Mouse (Mus musculus): Measurements from ENCODE around the gene Gm15517.
"Not testable (repeated sequence)": the region's sequence is repeated elsewhere in the genome, so short reads cannot be mapped to it uniquely, and the experiment has no call there.

The Gm15517 gene

DNA sequence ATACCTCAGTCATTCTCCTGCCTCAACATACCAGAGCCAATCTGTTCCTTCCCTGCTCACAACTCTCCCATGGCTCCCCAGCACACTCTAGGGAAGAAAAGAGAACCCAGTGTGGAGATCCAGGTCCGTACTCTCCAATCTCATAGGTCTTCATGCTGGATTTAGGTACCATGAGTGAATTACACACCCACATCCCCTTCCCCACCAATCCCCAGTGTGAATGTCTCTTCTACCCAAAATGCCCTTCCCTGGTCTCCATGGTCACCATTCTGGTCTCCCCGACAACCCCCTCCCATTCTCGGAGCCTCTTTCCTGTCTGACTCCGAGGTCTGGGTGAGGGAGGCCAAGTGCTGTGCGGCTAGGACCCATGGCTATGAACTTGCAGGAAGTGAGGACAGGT lies at the start of gene Gm15517:
TSS of gene Gm15517 (plus strand) at position 301 of the 400 bp plus-strand sequence.
- no peak for DNase-seq (ENCODE audit: low spot score in 2 of 2)

- no peak for DNase-seq (ENCODE audit: low spot score in 2 of 2)
Measured at GRCm38 (mm10) chr7:44215645-44216044, 45.6 kb upstream of the Gm15517 start, which contains the start of gene Klk1b5. Gene Klk1b5 (plus strand): TSS chr7:44215945.

DNA sequence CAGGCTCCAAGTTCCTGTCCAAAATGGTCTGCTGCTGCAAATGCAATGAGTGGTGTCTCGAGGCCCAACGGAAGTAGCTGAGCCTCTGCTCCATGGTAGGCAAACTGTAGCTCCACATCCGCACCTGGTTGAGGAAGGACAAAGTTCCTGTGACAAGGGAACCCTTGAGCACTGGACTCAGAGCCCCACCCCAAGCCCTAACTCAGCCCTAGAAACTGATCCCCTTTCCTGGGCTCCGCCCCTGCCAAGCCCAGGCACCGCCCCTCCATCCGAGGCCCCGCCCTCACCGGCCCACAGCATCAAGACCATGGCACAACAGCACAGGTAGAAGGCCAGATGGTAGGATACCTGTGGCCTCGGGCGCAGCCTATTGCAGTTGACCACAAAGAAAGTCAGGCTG lies 39.6 kb upstream of the Gm15517 start:
- DNase-seq (ENCODE audit: low spot score in 2 of 2) = not testable (repeated sequence)

DNA sequence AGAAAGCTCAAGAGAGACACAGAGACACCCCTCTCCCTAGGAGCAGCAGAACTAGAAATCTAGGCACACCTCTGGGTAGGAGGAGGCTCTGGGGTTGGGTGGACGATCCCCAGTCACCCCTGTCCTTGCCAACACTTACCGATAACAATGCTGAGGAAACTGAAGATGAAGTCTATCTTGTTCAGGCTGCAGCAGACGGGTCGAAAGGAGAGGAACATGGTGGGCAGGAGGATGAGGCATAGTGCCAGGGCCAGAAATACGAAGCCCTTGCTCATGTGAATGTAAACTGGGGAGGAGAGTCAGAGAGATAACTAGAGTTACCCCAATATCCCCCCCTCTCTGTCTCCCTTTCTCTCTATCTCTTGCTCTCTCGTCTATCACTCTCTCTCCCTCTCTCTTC lies 38.9 kb upstream of the Gm15517 start:
- DNase-seq (ENCODE audit: low spot score in 2 of 2) = not testable (repeated sequence)

GRCm38 (mm10) chr7:44225076-44225475 lies 36.2 kb upstream of the Gm15517 start, which contains the start of gene Klk1:
Gene Klk1 (plus strand): TSS chr7:44225360.
- DNase-seq (ENCODE audit: low spot score in 2 of 2) = no peak

DNA sequence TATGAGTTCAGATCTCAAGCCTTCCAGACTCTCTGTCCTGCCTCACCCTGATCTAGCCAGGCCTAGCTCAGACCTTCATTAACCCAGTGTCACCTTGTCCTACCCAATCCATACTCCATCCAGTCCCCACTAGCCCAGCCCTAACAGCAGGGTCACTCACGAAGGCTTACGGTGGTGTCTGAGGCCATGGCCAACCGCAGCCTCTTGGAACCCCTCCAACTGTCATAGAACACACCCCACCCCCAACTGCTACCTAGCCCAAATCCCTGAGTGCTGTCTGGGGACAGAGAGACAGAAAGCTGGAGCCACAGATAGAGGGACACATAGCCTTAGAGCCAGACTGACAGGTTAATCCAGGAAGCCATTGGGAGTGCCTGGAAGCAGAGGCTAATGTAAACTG lies 25.3 kb upstream of the Gm15517 start, which contains the start of gene Gm36864:
TSS of gene Gm36864 (plus strand) at position 269 of the 400 bp plus-strand sequence.
- DNase-seq (ENCODE audit: low spot score in 2 of 2) = no peak

GRCm38 (mm10) chr7:44239913-44240312 lies 21.3 kb upstream of the Gm15517 start:
- no peak for DNase-seq (ENCODE audit: low spot score in 2 of 2)

DNA sequence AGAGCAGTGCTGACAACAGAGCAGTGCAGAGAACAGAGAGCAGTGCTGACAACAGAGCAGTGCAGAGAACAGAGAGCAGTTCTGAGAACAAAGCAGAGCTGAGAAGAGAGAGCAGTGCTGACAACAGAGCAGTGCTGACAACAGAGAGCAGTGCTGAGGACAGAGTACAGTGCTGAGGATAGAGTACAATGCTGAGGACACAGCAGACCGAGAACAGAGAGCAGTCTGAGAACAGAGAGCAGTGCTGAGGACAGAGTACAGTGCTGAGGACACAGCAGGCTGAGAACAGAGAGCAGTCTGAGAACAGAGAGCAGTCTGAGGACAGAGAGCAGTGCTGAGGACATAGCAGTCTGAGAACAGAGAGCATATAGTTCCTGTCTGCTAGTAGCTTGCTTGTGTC lies 20.5 kb upstream of the Gm15517 start:
- no peak for DNase-seq (ENCODE audit: low spot score in 2 of 2)

DNA sequence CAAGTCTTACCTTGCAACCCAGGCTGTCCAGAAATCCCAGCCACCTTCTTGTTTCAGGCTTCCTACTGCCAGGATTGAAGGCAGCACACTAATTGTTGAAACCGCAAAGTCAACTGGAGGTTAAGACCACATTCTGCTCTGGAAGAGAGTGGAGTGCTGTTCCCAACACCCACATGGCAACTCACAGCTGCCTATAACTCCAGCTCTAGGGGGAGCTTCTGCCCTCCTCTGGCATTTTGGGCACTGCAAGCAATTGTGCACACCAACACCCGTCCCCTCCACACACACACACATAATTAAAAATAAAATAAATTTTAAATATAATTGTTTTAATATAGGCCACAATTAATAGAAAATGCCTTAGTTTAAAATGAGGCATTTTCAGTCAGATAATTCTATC lies 20.1 kb upstream of the Gm15517 start:
- DNase-seq (ENCODE audit: low spot score in 2 of 2) = no peak

DNA sequence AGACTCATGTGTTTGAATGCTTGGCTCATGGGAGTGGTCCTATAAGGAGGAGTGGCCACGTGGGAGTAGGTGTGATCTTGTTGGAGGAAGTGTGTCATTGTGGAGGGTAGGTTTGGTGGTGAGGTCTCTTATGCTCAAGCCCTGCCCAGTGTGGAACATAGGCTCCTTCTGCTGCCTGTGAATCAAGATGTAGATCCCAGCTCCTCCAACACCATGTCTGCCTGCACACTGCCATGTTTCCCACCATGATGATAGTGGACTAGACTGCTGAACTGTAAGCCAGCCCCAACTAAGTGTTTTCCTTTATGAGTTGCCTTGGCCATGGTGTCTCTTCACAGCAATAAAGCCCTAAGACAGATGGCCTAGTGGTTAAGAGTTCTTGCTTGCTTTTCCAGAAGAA lies 17.2 kb upstream of the Gm15517 start:
- no peak for DNase-seq (ENCODE audit: low spot score in 2 of 2)

DNA sequence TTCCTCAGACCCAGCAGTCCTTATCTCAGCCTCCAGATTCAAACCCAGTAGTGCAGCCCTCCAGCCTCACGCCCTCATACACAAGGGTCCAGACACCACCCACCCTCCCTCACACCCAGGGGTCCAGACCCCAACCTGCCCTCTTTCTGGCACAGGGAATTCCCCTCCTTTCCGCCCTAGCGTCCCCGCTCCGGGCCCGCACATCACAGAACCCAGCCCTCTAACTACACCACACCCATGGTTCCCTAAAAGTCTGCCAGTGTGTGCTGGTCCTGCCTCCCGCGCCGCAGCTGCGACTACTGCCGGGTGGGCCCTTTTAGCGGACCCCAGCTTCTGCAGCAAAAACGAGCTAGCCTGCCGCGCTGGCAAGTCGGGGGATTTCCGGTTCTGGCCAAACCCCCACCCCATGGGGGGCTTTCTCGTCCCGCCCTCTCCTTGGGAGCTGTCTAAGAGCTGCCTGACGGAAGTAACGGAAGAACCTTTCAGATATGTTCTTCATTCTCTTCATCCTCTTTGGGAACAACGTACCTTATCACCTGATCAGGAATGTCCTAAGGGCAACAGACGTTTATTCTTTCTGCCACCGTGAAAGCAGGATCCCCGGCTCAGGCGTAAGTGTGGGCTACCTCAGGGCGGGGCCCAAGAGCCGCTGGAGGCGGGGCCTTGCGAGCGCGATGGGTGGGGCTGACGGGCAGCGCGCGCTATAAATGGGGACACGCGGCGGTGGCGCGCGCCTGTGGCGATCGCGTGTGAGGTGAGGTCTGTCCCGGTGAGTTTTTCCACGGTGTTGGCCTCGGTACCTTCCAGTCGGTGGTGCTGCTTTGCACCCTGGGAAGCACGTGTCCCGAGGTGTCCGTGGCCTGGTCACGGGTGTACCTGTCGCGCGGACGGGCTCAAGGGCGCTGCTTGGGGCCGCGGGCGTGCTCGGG lies 14.9 kb upstream of the Gm15517 start, which contains the start of the genes 1700028J19Rik and 2410002F23Rik:
TSS of gene 1700028J19Rik (minus strand) at position 641 of the 929 bp plus-strand sequence.
TSS of gene 2410002F23Rik (plus strand) at position 668 of the 929 bp plus-strand sequence.
- DNase-seq (ENCODE audit: low spot score in 2 of 2) = peak; percentile 85 to 89

DNA sequence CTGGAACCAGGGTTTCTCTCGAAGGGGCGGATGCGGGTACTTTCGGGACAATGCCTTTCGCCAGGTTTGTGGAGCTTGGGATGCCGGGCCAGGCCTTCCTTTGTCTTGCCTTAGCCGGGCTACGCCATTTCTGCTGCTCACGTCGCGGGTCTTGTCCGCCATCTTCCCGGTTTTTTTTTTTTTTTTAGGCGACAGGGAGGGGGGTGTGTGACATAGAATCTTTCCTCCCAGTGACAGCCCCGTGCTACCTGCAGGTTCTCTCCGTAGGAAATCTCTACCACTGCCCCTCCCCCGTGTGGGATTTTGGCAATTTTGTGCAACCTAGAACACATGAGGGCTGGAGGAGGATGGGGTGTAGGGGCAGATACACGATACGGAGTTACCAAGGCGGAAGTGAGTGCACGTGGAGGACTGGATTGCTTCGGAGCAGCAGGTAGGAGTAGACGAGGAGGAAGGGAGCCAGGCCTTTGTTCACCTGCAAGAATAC lies 14.2 kb upstream of the Gm15517 start:
- peak; percentile 45 to 49 for DNase-seq (ENCODE audit: low spot score in 2 of 2)

- DNase-seq (ENCODE audit: low spot score in 2 of 2) = no peak
Measured at GRCm38 (mm10) chr7:44247971-44248370, 13.3 kb upstream of the Gm15517 start.

DNA sequence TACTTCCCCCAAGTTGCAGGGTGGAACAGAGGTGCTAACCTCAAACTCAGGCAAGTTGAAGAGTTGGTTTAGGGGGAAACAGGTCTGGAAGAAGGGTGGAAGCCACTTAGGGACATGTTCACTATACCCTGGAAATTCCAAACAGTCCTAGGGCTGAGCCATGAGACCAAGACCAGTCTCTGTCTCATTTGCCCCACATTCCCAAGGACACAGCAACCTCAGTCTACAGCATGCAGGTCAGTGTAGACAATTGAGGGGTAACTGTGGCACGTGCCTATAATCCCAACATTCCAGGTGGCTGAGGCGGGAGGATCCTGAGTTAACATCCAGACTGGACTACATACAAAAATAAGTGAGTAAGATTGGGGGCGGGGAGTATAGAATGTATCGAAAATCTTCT lies 12.0 kb upstream of the Gm15517 start:
- DNase-seq (ENCODE audit: low spot score in 2 of 2) = no peak

GRCm38 (mm10) chr7:44250732-44251275 lies 10.4 kb upstream of the Gm15517 start:
- DNase-seq (ENCODE audit: low spot score in 2 of 2) = not testable (repeated sequence)

- no peak for DNase-seq (ENCODE audit: low spot score in 2 of 2)
Measured at GRCm38 (mm10) chr7:44253023-44253616, 8.1 kb upstream of the Gm15517 start.

- DNase-seq (ENCODE audit: low spot score in 2 of 2) = no peak
Measured at GRCm38 (mm10) chr7:44254930-44255329, 6.3 kb upstream of the Gm15517 start.

GRCm38 (mm10) chr7:44257278-44257677 lies 4.0 kb upstream of the Gm15517 start, which contains the start of gene Acp4:
Gene Acp4 (minus strand): TSS chr7:44257378.
- DNase-seq (ENCODE audit: low spot score in 2 of 2) = no peak

DNA sequence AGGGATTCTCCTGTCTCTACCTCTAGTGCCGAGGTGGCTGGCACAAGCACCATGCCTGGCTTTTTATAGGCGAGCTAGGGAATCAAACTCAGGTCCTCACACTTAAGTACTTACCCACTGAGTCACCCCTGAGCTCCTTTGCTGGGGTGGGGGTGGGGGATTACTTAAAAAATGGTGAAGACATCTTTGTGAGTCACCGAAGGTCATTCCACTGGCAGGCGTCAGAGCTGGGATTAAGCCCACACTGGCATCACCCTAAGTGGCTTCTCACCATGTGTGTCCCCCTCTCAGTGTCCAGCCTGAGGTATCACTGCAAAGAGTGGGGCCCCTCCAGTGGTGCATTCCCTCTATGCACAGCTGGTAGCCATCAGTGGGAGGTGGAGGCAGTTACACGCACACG lies 837 bp upstream of the Gm15517 start:
- DNase-seq (ENCODE audit: low spot score in 2 of 2) = no peak

GRCm38 (mm10) chr7:44262791-44263643 lies 1.8 kb downstream of the Gm15517 start:
- peak; percentile 84 to 90 for DNase-seq (ENCODE audit: low spot score in 2 of 2)

DNA sequence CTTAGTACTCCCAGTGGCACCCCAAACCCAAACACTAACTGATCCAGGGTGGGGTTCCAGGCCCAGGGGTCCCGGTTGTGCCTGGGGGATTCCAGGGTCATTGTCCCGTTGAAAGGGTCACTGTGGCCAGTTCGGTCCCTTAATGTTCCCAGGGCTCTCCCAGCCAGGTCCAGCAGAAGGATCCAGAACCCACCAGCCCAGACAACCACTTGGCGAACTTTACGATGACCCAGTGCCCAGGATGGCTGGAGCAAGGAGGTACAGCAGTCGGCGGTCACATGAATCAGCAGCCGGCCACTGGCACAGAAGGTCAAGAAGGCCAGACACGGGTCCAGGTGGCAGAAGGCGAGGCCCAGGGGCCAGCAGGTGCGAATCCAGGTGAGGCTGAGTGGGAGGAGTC lies 6.9 kb downstream of the Gm15517 start:
- DNase-seq (ENCODE audit: low spot score in 2 of 2) = no peak

Data from spleen, postnatal 36 days (tissue).